Mouse (Mus musculus) hindbrain, embryonic 11.5 days (tissue): ENCODE results near the gene Rgs14. TPM values are rescaled to one million over a fixed set of nuclear protein-coding genes. Genes with fewer than 3 reads are reported as not detected.

Source experiments
- ATAC-seq: fragments of 200-750 bp; cut with Nextera tagmentation; 2 replicates; pipeline ENCODE4 v1.8.0; 2017; ENCODE audit warnings: mild to moderate bottlenecking, moderate TSS enrichment, moderate library complexity; ENCODE audit not compliant: low FRiP score
- DNase-seq: peaks from one replicate; pipeline ENCODE4 v3.0.0-alpha.2; 2015; ENCODE audit warnings: low spot score
- H3K27ac ChIP-seq: fragments of 300-500 bp; sonication (generic); 2 replicates; pipeline ENCODE4 v1.5.1; 2014; ENCODE audit warnings: mild to moderate bottlenecking, low read depth, low read length
- H3K27me3 ChIP-seq: fragments of 300-500 bp; sonication (generic); 2 replicates; pipeline ENCODE4 v1.6.1; 2014; ENCODE audit warnings: mild to moderate bottlenecking, low read length, moderate library complexity, mixed read lengths; ENCODE audit not compliant: control insufficient read depth, insufficient read depth
- H3K36me3 ChIP-seq: fragments of 300-500 bp; sonication (generic); 2 replicates; pipeline ENCODE4 v1.6.1; 2014; ENCODE audit warnings: mild to moderate bottlenecking, low read length, moderate library complexity, mixed read lengths; ENCODE audit not compliant: control insufficient read depth, insufficient read depth
- H3K4me1 ChIP-seq: fragments of 300-500 bp; sonication (generic); replicated peaks from 2 replicates; pipeline ENCODE4 v1.6.1; 2014; ENCODE audit warnings: low read length, mixed read lengths; ENCODE audit not compliant: control insufficient read depth, insufficient read depth
- H3K4me2 ChIP-seq: fragments of 300-500 bp; sonication (generic); replicated peaks from 2 replicates; pipeline ENCODE4 v1.6.1; 2014; ENCODE audit warnings: mild to moderate bottlenecking, low read depth, low read length
- H3K4me3 ChIP-seq: fragments of 300-500 bp; sonication (generic); 2 replicates; pipeline ENCODE4 v1.5.1; 2014; ENCODE audit warnings: low read depth, low read length
- H3K9ac ChIP-seq: fragments of 300-500 bp; sonication (generic); 2 replicates; pipeline ENCODE4 v1.6.1; 2014; ENCODE audit warnings: low read depth, low read length
- H3K9me3 ChIP-seq: fragments of 300-500 bp; sonication (generic); 2 replicates; pipeline ENCODE4 v1.6.1; 2016; ENCODE audit warnings: low read length; ENCODE audit not compliant: control insufficient read depth
- WGBS: fragments of 180-500 bp; shearing (Covaris S2); extraction: QIAGEN DNeasy Blood & Tissue Kit; methylation state at CpG from one replicate; pipeline ENCODE4 v1.1.7; 2014; 5-methylcytosine and 5-hydroxymethylcytosine counted together
- polyA plus RNA-seq: library from polyadenylated mRNA; unstranded; fragments of >200 nt; fragmentation: Nextera tagmentation; extraction: Ambion mirVana; gene quantifications from 2 replicates; pipeline ENCODE4 v1.2.1, GENCODE M21; 2014

The Rgs14 gene
- polyA plus RNA-seq: 0.42 and 0.48 TPM in 2 replicates

DNA sequence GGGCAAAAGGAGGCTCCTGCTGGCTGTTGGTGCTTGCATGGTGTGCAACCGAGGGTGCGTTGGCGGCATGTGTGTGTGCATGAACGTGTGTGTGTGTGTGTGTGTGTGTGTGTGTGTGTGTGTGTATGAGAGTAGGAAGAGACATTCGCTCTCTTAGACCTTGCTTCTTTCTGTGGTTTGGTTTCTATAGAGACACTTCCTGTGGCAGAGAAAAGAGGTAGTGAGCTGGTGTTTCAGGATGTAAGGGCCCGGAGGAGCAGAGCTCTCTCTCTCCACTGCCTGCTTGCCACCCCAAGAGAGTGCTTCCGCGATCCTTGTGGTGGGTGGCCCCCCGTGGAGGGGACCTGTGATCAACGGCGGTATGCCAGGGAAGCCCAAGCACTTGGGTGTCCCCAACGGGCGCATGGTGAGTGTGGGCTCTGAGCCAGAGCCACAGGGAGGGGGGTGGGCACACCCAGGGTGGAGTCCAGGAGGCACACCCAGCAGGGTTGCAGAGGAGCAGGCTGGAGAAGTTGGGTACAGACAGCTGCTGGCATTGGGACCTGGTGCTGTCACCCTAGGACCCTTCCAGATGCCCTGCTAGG, at the start of gene Rgs14:
Gene Rgs14 (plus strand): TSS at position 202 of the 584 bp plus-strand sequence.
- H3K4me2 ChIP-seq: no peak within 1 kb of the TSS
- no peak within 1 kb of the TSS for H3K4me3 ChIP-seq
- DNase-seq: no peak
- H3K9ac ChIP-seq: no peak within 1 kb of the TSS
- no peaks in the 10 kb centered on the region for H3K9me3 ChIP-seq
- no peaks in the 10 kb centered on the region for H3K36me3 ChIP-seq
- no peak within 1 kb of the TSS for H3K27ac ChIP-seq
- ATAC-seq: no peak
- H3K4me1 ChIP-seq: no peaks in the 10 kb centered on the region
- peaks cover 3% of the 10 kb centered on the region; the same call in 1 of the 2 replicates for H3K27me3 ChIP-seq
- 66% methylated on average over 13 of the region's 13 CpGs for WGBS

GRCm38 (mm10) chr13:55319931-55320533, 49.5 kb upstream of the Rgs14 start, which contains the start of gene Prelid1:
TSS of gene Prelid1 (plus strand) at chr13:55320500.
- Histone ChIP-seq H3K27ac (no peak within 1 kb of the TSS), H3K36me3 (no peaks in the 10 kb centered on the region), H3K9ac (peak within 1 kb of the TSS; percentile 91), H3K9me3 (no peaks in the 10 kb centered on the region), H3K27me3 (no peaks in the 10 kb centered on the region), H3K4me3 (peak within 1 kb of the TSS; percentile 72), H3K4me1 (peaks cover 5% of the 10 kb centered on the region; the same call in 1 of the 2 replicates), H3K4me2 (peak within 1 kb of the TSS; percentile 93)
- 91% methylated on average over 4 of the region's 4 CpGs for WGBS
- no peak for DNase-seq
- no peak for ATAC-seq

DNA sequence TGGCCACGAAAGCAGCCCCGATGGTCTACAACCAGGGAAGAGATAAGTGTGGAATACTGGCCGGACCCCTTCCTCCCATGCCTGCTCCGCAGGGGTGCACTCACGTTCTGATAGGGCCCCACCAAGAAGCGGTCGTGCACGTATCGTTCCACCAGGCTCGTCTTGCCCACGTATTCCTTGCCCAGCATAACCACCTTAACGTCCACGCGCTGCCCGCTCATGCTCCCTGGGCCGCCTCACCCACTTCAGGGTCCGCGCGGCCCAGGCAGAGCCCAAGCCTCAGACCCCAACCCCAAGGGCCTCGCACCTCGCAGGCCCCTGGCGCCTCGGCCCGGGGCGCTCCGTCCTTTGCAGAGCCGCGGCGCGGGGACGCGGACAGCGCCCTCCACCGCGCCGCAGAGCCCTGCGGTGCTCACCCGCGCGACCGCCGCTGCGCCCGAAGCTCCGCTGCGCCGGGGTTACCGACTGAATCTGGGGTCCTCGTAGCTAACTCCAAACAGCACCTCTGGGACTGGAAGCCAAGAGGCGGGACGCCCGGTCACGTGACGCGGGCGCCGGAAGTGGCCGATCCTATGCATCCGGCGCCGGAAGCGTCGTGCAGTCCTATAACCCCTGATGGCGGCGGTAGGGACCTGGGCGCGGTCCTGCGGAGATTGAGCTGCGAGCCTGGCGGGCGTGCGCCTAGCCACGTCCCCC, 48.0 kb upstream of the Rgs14 start, which contains the start of gene Rab24:
Gene Rab24 (minus strand): TSS at position 513 of the 696 bp plus-strand sequence.
- peak within 1 kb of the TSS; percentile 91 for H3K9ac ChIP-seq
- peaks cover 5% of the 10 kb centered on the region; the same call in 1 of the 2 replicates for H3K4me1 ChIP-seq
- H3K9me3 ChIP-seq: no peaks in the 10 kb centered on the region
- under 1% methylated on average over 68 of the region's 73 CpGs for WGBS
- H3K27me3 ChIP-seq: no peaks in the 10 kb centered on the region
- peaks cover 8% of the 10 kb centered on the region for H3K36me3 ChIP-seq
- H3K4me3 ChIP-seq: peak within 1 kb of the TSS; percentile 72
- DNase-seq (peak; percentile 95), ATAC-seq (peak; percentile 93)
- H3K4me2 ChIP-seq: peak within 1 kb of the TSS; percentile 93
- 0 out of 2 replicates have a peak within 1 kb of the TSS, but pooled peaks have one; percentile 43 for H3K27ac ChIP-seq

DNA sequence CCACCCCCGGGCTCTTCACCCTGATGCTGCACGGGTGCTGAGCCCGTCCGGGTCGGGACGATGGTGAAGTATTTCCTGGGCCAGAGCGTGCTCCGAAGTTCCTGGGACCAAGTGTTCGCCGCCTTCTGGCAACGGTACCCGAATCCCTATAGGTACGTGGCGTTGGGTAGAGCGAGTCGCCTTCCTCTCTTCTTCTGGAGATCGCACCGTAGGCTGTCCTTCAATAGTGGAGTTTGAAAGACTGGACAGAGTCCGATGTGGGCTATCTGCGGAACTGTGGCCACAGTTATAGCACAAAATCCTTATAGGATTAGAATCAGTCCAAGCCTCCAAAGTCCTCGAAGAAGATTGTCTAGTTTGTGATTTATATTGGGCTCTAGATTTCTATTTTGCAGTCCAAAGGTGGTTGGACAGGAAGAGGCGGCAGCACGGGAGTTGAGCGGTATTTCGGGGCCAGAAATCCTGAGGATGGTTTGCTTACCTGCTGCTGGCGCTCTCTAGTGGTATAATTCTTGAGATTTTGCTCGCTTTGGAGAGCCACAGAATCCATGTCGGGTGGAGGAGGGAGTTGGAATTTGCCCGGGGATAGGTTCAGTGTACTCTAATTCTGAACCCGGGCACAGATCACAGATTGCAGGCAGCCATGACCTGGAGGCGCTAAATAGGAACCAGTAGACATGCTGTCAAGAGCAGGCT, 47.3 kb upstream of the Rgs14 start:
- DNase-seq: peak; percentile 61
- H3K4me1 ChIP-seq: peaks cover 5% of the 10 kb centered on the region; the same call in 1 of the 2 replicates
- 2% methylated on average over 31 of the region's 31 CpGs for WGBS
- no peak overlapping the region for H3K27ac ChIP-seq
- no peaks in the 10 kb centered on the region for H3K9me3 ChIP-seq
- H3K4me2 ChIP-seq: peak overlapping the region; percentile 93
- H3K4me3 ChIP-seq: peak overlapping the region; percentile 72
- ATAC-seq: no peak
- H3K9ac ChIP-seq: peak overlapping the region; percentile 91
- H3K36me3 ChIP-seq: peaks cover 8% of the 10 kb centered on the region
- no peaks in the 10 kb centered on the region for H3K27me3 ChIP-seq

GRCm38 (mm10) chr13:55325596-55325995, 43.9 kb upstream of the Rgs14 start:
- Histone ChIP-seq H3K4me3 (no peak overlapping the region; the same call in 1 of the 2 replicates), H3K36me3 (peaks cover 8% of the 10 kb centered on the region), H3K4me1 (peaks cover 11% of the 10 kb centered on the region), H3K27me3 (no peaks in the 10 kb centered on the region), H3K27ac (no peak overlapping the region), H3K9ac (no peak overlapping the region), H3K9me3 (no peaks in the 10 kb centered on the region), H3K4me2 (no peak overlapping the region)
- WGBS: 82% methylated on average over 11 of the region's 11 CpGs
- ATAC-seq (no peak), DNase-seq (no peak)

- no peak overlapping the region for H3K4me2 ChIP-seq
- no peak overlapping the region for H3K27ac ChIP-seq
- WGBS: 51% methylated on average over 4 of the region's 4 CpGs
- no peak overlapping the region for H3K9ac ChIP-seq
- H3K9me3 ChIP-seq: no peaks in the 10 kb centered on the region
- no peak for ATAC-seq
- H3K27me3 ChIP-seq: no peaks in the 10 kb centered on the region
- no peak overlapping the region for H3K4me3 ChIP-seq
- H3K36me3 ChIP-seq: peaks cover 8% of the 10 kb centered on the region
- DNase-seq: no peak
- H3K4me1 ChIP-seq: peaks cover 11% of the 10 kb centered on the region
Measured at GRCm38 (mm10) chr13:55327169-55327568, 42.4 kb upstream of the Rgs14 start.

- H3K27ac ChIP-seq: no peak overlapping the region
- H3K4me3 ChIP-seq: peak overlapping the region; percentile 63; the same call in 1 of the 2 replicates
- H3K36me3 ChIP-seq: peaks cover 8% of the 10 kb centered on the region
- no peak overlapping the region for H3K9ac ChIP-seq
- DNase-seq (peak; percentile 84), ATAC-seq (0 out of 2 replicates have a peak, but pooled peaks have one; percentile 9)
- H3K9me3 ChIP-seq: no peaks in the 10 kb centered on the region
- H3K4me2 ChIP-seq: peak overlapping the region; percentile 93; the same call in 1 of the 2 replicates
- 44% methylated on average over 8 of the region's 8 CpGs for WGBS
- no peaks in the 10 kb centered on the region for H3K27me3 ChIP-seq
- H3K4me1 ChIP-seq: peaks cover 11% of the 10 kb centered on the region
Measured at GRCm38 (mm10) chr13:55327633-55328032, 41.9 kb upstream of the Rgs14 start.

GRCm38 (mm10) chr13:55328171-55328570, 41.4 kb upstream of the Rgs14 start:
- no peak overlapping the region for H3K9ac ChIP-seq

More at GRCm38 (mm10) chr13:55328171-55328570, 41.4 kb upstream of the Rgs14 start:
- no peak overlapping the region for H3K27ac ChIP-seq
- peak overlapping the region; percentile 93 for H3K4me2 ChIP-seq
- H3K4me1 ChIP-seq: peaks cover 9% of the 10 kb centered on the region
- H3K4me3 ChIP-seq: peak overlapping the region; percentile 63
- ATAC-seq (no peak), DNase-seq (no peak)
- WGBS: 92% methylated on average over 6 of the region's 6 CpGs
- peaks cover 8% of the 10 kb centered on the region for H3K36me3 ChIP-seq
- no peaks in the 10 kb centered on the region for H3K27me3 ChIP-seq
- no peaks in the 10 kb centered on the region for H3K9me3 ChIP-seq
